Mouse (Mus musculus) kidney, adult 2 months (tissue): ENCODE measurements around the gene Rnf222. TPM values are rescaled to one million over a fixed set of nuclear protein-coding genes. Genes with fewer than 3 reads are reported as not detected.

Experiments used
- DNase-seq: peaks from one replicate; pipeline ENCODE4 v3.0.0; 2021
- H3K27ac ChIP-seq: fragments of 200-500 bp; 2 replicates; pipeline ENCODE4 v1.5.1; 2012; ENCODE audit warnings: low read depth, low read length, control low read depth, inconsistent platforms; ENCODE audit not compliant: insufficient read depth
- H3K27me3 ChIP-seq: fragments of 200-500 bp; replicated peaks from 2 replicates; pipeline ENCODE4 v1.6.1; 2012; ENCODE audit warnings: mild to moderate bottlenecking, moderate library complexity, low read length, inconsistent platforms; ENCODE audit not compliant: control insufficient read depth, insufficient read depth
- H3K36me3 ChIP-seq: fragments of 200-500 bp; 2 replicates; pipeline ENCODE4 v1.6.1; 2012; ENCODE audit warnings: mild to moderate bottlenecking, moderate library complexity, low read length, inconsistent platforms; ENCODE audit not compliant: control insufficient read depth, insufficient read depth
- H3K4me1 ChIP-seq: fragments of 200-500 bp; 2 replicates; pipeline ENCODE4 v1.6.1; 2011; ENCODE audit warnings: low read length; ENCODE audit not compliant: control insufficient read depth, insufficient read depth
- H3K4me3 ChIP-seq: fragments of 200-500 bp; 2 replicates; pipeline ENCODE4 v1.5.1; 2011; ENCODE audit warnings: mild to moderate bottlenecking, low read depth, low read length, control low read depth; ENCODE audit not compliant: insufficient read depth
- CTCF ChIP-seq: fragments of 200-500 bp; conservative IDR thresholded peaks from 2 replicates; pipeline ENCODE4 v1.5.1; 2011; ENCODE audit warnings: low read depth, mild to moderate bottlenecking, control low read depth, low read length, moderate library complexity, mixed read lengths; ENCODE audit not compliant: insufficient read depth, insufficient read length
- POLR2A ChIP-seq: fragments of 200-500 bp; IDR thresholded peaks from one replicate; pipeline ENCODE4 v1.6.1; 2011; ENCODE audit warnings: low read depth, low read length, control low read depth
- WGBS: fragments of 180-500 bp; shearing (Covaris S2); methylation state at CpG from one replicate; pipeline ENCODE4 v1.1.7; 2018; 5-methylcytosine and 5-hydroxymethylcytosine counted together
- polyA plus RNA-seq: library from polyadenylated mRNA; depleted of rRNA; stranded (reverse); fragments of >200 nt; gene quantifications from 2 replicates; pipeline ENCODE4 v1.2.3, GENCODE M21; 2012

Gene Rnf222
- polyA plus RNA-seq, 1 experiment: 0.13 TPM

- peak overlapping the region; percentile 88 for H3K27ac ChIP-seq
- TF ChIP-seq CTCF (no peak), POLR2A (no peak)
- peak overlapping the region; percentile 52 for H3K4me3 ChIP-seq
- WGBS: 22% methylated on average over 14 of the region's 14 CpGs
- DNase-seq: peak; percentile 88
- no peaks in the 10 kb centered on the region for H3K27me3 ChIP-seq
- no peaks in the 10 kb centered on the region; the same call in 1 of the 2 replicates for H3K36me3 ChIP-seq
- H3K4me1 ChIP-seq: peaks cover 28% of the 10 kb centered on the region
Observed at GRCm38 (mm10) chr11:68853611-68854401, 34.5 kb upstream of the Rnf222 start.

- peak; percentile 72 for DNase-seq
- 58% methylated on average over 3 of the region's 3 CpGs for WGBS
- H3K4me1 ChIP-seq: peaks cover 21% of the 10 kb centered on the region
Observed at GRCm38 (mm10) chr11:68854621-68855020, 33.7 kb upstream of the Rnf222 start.

GRCm38 (mm10) chr11:68857329-68857728, 31.0 kb upstream of the Rnf222 start:
- H3K4me1 ChIP-seq: peaks cover 18% of the 10 kb centered on the region
- H3K4me3 ChIP-seq: no peak overlapping the region
- peak overlapping the region; percentile 67; the same call in 1 of the 2 replicates for H3K27ac ChIP-seq
- no peaks in the 10 kb centered on the region for H3K27me3 ChIP-seq
- peak; percentile 76 for DNase-seq
- 71% methylated on average over 3 of the region's 3 CpGs for WGBS
- TF ChIP-seq CTCF (no peak), POLR2A (no peak)
- no peaks in the 10 kb centered on the region for H3K36me3 ChIP-seq

More at GRCm38 (mm10) chr11:68854621-68855020, 33.7 kb upstream of the Rnf222 start:
- Histone ChIP-seq H3K27ac (peak overlapping the region; percentile 88), H3K27me3 (no peaks in the 10 kb centered on the region), H3K4me3 (no peak overlapping the region), H3K36me3 (no peaks in the 10 kb centered on the region; the same call in 1 of the 2 replicates)
- TF ChIP-seq CTCF (no peak), POLR2A (no peak)

GRCm38 (mm10) chr11:68859943-68860593, 28.3 kb upstream of the Rnf222 start:
- no peak for TF ChIP-seq POLR2A
- no peak for TF ChIP-seq CTCF
- H3K27ac ChIP-seq: no peak overlapping the region
- no peak for DNase-seq
- no peaks in the 10 kb centered on the region for H3K27me3 ChIP-seq
- H3K4me3 ChIP-seq: no peak overlapping the region
- peaks cover 12% of the 10 kb centered on the region; the same call in 1 of the 2 replicates for H3K4me1 ChIP-seq
- H3K36me3 ChIP-seq: no peaks in the 10 kb centered on the region
- 69% methylated on average over 8 of the region's 8 CpGs for WGBS

GRCm38 (mm10) chr11:68862260-68862659, 26.1 kb upstream of the Rnf222 start:
- H3K36me3 ChIP-seq: no peaks in the 10 kb centered on the region
- peak; percentile 57 for DNase-seq
- no peak overlapping the region for H3K4me3 ChIP-seq
- WGBS: 60% methylated on average over 2 of the region's 2 CpGs
- H3K27me3 ChIP-seq: no peaks in the 10 kb centered on the region
- peaks cover 21% of the 10 kb centered on the region for H3K4me1 ChIP-seq
- no peak overlapping the region for H3K27ac ChIP-seq
- TF ChIP-seq POLR2A: no peak
- TF ChIP-seq CTCF: no peak

GRCm38 (mm10) chr11:68863631-68864091, 24.7 kb upstream of the Rnf222 start:
- Histone ChIP-seq H3K4me3 (no peak overlapping the region), H3K36me3 (no peaks in the 10 kb centered on the region), H3K27me3 (no peaks in the 10 kb centered on the region), H3K27ac (peak overlapping the region; percentile 68), H3K4me1 (peaks cover 23% of the 10 kb centered on the region)
- TF ChIP-seq POLR2A (no peak), CTCF (no peak)
- DNase-seq: peak; percentile 29
- 76% methylated on average over 4 of the region's 4 CpGs for WGBS

- Histone ChIP-seq H3K4me3 (no peak overlapping the region), H3K4me1 (peaks cover 23% of the 10 kb centered on the region), H3K36me3 (no peaks in the 10 kb centered on the region), H3K27me3 (no peaks in the 10 kb centered on the region), H3K27ac (peak overlapping the region; percentile 68)
- peak; percentile 99 for DNase-seq
- TF ChIP-seq CTCF (no peak), POLR2A (no peak)
- WGBS: 15% methylated on average over 9 of the region's 9 CpGs
Observed at GRCm38 (mm10) chr11:68864544-68865189, 23.7 kb upstream of the Rnf222 start.
